Mouse (Mus musculus): ENCODE results near the gene Plgrkt. TPM values are rescaled to one million over a fixed set of nuclear protein-coding genes. Genes with fewer than 3 reads are reported as not detected.
A peak's percentile ranks its signal among the peaks of the same experiment; 100 is the strongest.

The Plgrkt gene
- polyA plus RNA-seq, 2 experiments, result 47.5 to 64.6 TPM

- Histone ChIP-seq H3K4me3 (replicated peaks; ENCODE audit: low read length) (no peak within 1 kb of the TSS), H3K9me3 (ENCODE audit: control insufficient read depth, low read length) (no peaks in the 10 kb centered on the region), H3K27me3 (ENCODE audit: control insufficient read depth, insufficient read depth, low read length) (no peaks in the 10 kb centered on the region), H3K4me1 (ENCODE audit: control insufficient read depth, insufficient read depth, low read length) (peaks cover 20% of the 10 kb centered on the region), H3K9ac (ENCODE audit: low read depth, low read length, severe bottlenecking) (no peak within 1 kb of the TSS), H3K4me2 (replicated peaks; ENCODE audit: low read depth, low read length, severe bottlenecking) (no peak within 1 kb of the TSS), H3K36me3 (ENCODE audit: control insufficient read depth, insufficient read depth, low read length) (no peaks in the 10 kb centered on the region), H3K27ac (replicated peaks; ENCODE audit: low read depth, low read length) (no peak within 1 kb of the TSS)
- no peak for TF ChIP-seq POLR2A (IDR thresholded peaks at IDR 0.05; ENCODE audit: borderline replicate concordance, extremely low read depth, insufficient read depth, insufficient read length)
- WGBS, result 87% methylated on average over 4 of the region's 4 CpGs
- DNase-seq (ENCODE audit: low spot score), result no peak
- no peak for ATAC-seq (ENCODE audit: low FRiP score, low read depth)
These were observed 43.4 kb upstream of the Plgrkt start, which contains the start of gene Pdcd1lg2 for GRCm38 (mm10) chr19:29410619-29411018. TSS of gene Pdcd1lg2 (plus strand) at chr19:29410919.

- Histone ChIP-seq H3K27ac (replicated peaks; ENCODE audit: low read depth, low read length) (no peak overlapping the region), H3K4me2 (replicated peaks; ENCODE audit: low read depth, low read length, severe bottlenecking) (no peak overlapping the region), H3K4me3 (replicated peaks; ENCODE audit: low read length) (no peak overlapping the region), H3K9ac (ENCODE audit: low read depth, low read length, severe bottlenecking) (peak overlapping the region; percentile 21; the same call in 1 of the 2 replicates), H3K4me1 (ENCODE audit: control insufficient read depth, insufficient read depth, low read length) (peaks cover 14% of the 10 kb centered on the region), H3K9me3 (ENCODE audit: control insufficient read depth, low read length) (no peaks in the 10 kb centered on the region), H3K36me3 (ENCODE audit: control insufficient read depth, insufficient read depth, low read length) (no peaks in the 10 kb centered on the region), H3K27me3 (ENCODE audit: control insufficient read depth, insufficient read depth, low read length) (no peaks in the 10 kb centered on the region)
- ATAC-seq (ENCODE audit: low FRiP score, low read depth) (0 out of 2 replicates have a peak, but pooled peaks have one; percentile 26), DNase-seq (ENCODE audit: low spot score) (no peak)
- no peak for TF ChIP-seq POLR2A (IDR thresholded peaks at IDR 0.05; ENCODE audit: borderline replicate concordance, extremely low read depth, insufficient read depth, insufficient read length)
- WGBS, result 50% methylated on average over 18 of the region's 18 CpGs
These were observed 39.1 kb upstream of the Plgrkt start for GRCm38 (mm10) chr19:29406042-29407017.

DNA sequence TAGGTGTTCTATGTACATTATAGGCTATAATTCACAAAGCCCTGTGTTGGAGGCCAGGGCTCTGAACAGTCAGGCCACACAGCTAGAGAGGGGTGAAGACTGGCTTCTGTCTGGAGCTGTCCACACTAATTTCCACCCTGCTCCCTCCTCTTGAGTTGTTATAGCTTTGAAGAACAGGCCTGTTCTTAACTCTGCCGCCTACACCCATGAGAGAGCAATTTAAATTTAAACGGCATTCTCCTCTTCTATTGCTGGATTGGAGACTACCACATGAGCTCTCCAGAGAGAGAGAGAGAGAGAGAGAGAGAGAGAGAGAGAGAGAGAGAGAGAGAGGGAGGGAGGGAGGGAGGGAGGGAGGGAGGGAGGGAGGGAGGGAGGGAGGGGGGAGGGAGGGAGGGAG, 38.2 kb upstream of the Plgrkt start:
- ATAC-seq (ENCODE audit: low FRiP score, low read depth) (no peak), DNase-seq (ENCODE audit: low spot score) (no peak)
- Histone ChIP-seq H3K4me1 (ENCODE audit: control insufficient read depth, insufficient read depth, low read length) (peaks cover 14% of the 10 kb centered on the region), H3K27ac (replicated peaks; ENCODE audit: low read depth, low read length) (no peak overlapping the region), H3K36me3 (ENCODE audit: control insufficient read depth, insufficient read depth, low read length) (no peaks in the 10 kb centered on the region), H3K4me3 (replicated peaks; ENCODE audit: low read length) (no peak overlapping the region), H3K4me2 (replicated peaks; ENCODE audit: low read depth, low read length, severe bottlenecking) (no peak overlapping the region), H3K27me3 (ENCODE audit: control insufficient read depth, insufficient read depth, low read length) (no peaks in the 10 kb centered on the region), H3K9ac (ENCODE audit: low read depth, low read length, severe bottlenecking) (no peak overlapping the region), H3K9me3 (ENCODE audit: control insufficient read depth, low read length) (no peaks in the 10 kb centered on the region)
- WGBS, result 18% methylated on average over 2 of the region's 2 CpGs
- TF ChIP-seq POLR2A (IDR thresholded peaks at IDR 0.05; ENCODE audit: borderline replicate concordance, extremely low read depth, insufficient read depth, insufficient read length), result no peak

GRCm38 (mm10) chr19:29403251-29403650, 36.1 kb upstream of the Plgrkt start:
- Histone ChIP-seq H3K36me3 (ENCODE audit: control insufficient read depth, insufficient read depth, low read length) (no peaks in the 10 kb centered on the region), H3K4me1 (ENCODE audit: control insufficient read depth, insufficient read depth, low read length) (peaks cover 13% of the 10 kb centered on the region), H3K9me3 (ENCODE audit: control insufficient read depth, low read length) (no peaks in the 10 kb centered on the region), H3K4me2 (replicated peaks; ENCODE audit: low read depth, low read length, severe bottlenecking) (no peak overlapping the region), H3K9ac (ENCODE audit: low read depth, low read length, severe bottlenecking) (no peak overlapping the region), H3K4me3 (replicated peaks; ENCODE audit: low read length) (no peak overlapping the region), H3K27ac (replicated peaks; ENCODE audit: low read depth, low read length) (no peak overlapping the region), H3K27me3 (ENCODE audit: control insufficient read depth, insufficient read depth, low read length) (no peaks in the 10 kb centered on the region)
- no peak for TF ChIP-seq POLR2A (IDR thresholded peaks at IDR 0.05; ENCODE audit: borderline replicate concordance, extremely low read depth, insufficient read depth, insufficient read length)
- 75% methylated on average over 4 of the region's 4 CpGs for WGBS
- ATAC-seq (ENCODE audit: low FRiP score, low read depth) (no peak), DNase-seq (ENCODE audit: low spot score) (no peak)

DNA sequence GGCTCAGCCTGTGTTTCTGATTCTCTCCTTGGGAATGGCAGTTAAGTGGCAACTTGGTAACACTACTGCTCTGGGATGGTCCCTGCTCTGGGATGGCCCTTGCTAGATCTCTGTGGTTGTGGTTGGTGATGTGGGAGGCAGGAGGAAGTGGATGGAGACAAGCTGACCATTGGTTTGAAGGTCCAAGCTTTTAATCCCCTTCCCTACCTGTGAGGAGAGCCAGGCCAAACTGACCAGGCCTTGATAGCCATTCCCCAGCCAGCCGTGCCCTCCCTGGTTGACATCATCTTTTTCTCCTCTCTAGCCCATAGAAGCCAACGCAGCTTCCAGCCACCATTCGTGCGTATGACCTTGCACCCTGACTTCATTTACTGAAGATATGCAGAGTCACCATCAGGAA, 35.4 kb upstream of the Plgrkt start:
- TF ChIP-seq POLR2A (IDR thresholded peaks at IDR 0.05; ENCODE audit: borderline replicate concordance, extremely low read depth, insufficient read depth, insufficient read length), result no peak
- H3K9me3 ChIP-seq (ENCODE audit: control insufficient read depth, low read length), result no peaks in the 10 kb centered on the region
- H3K4me1 ChIP-seq (ENCODE audit: control insufficient read depth, insufficient read depth, low read length), result peaks cover 10% of the 10 kb centered on the region
- 96% methylated on average over 4 of the region's 4 CpGs for WGBS
- no peak overlapping the region for H3K27ac ChIP-seq (replicated peaks; ENCODE audit: low read depth, low read length)
- DNase-seq (ENCODE audit: low spot score), result no peak
- no peak overlapping the region for H3K4me3 ChIP-seq (replicated peaks; ENCODE audit: low read length)
- H3K4me2 ChIP-seq (replicated peaks; ENCODE audit: low read depth, low read length, severe bottlenecking), result no peak overlapping the region
- no peak overlapping the region for H3K9ac ChIP-seq (ENCODE audit: low read depth, low read length, severe bottlenecking)
- no peaks in the 10 kb centered on the region for H3K36me3 ChIP-seq (ENCODE audit: control insufficient read depth, insufficient read depth, low read length)
- no peak for ATAC-seq (ENCODE audit: low FRiP score, low read depth)
- no peaks in the 10 kb centered on the region for H3K27me3 ChIP-seq (ENCODE audit: control insufficient read depth, insufficient read depth, low read length)
